Mouse (Mus musculus): ENCODE data around the gene Mrc2.

Mrc2 gene

DNA sequence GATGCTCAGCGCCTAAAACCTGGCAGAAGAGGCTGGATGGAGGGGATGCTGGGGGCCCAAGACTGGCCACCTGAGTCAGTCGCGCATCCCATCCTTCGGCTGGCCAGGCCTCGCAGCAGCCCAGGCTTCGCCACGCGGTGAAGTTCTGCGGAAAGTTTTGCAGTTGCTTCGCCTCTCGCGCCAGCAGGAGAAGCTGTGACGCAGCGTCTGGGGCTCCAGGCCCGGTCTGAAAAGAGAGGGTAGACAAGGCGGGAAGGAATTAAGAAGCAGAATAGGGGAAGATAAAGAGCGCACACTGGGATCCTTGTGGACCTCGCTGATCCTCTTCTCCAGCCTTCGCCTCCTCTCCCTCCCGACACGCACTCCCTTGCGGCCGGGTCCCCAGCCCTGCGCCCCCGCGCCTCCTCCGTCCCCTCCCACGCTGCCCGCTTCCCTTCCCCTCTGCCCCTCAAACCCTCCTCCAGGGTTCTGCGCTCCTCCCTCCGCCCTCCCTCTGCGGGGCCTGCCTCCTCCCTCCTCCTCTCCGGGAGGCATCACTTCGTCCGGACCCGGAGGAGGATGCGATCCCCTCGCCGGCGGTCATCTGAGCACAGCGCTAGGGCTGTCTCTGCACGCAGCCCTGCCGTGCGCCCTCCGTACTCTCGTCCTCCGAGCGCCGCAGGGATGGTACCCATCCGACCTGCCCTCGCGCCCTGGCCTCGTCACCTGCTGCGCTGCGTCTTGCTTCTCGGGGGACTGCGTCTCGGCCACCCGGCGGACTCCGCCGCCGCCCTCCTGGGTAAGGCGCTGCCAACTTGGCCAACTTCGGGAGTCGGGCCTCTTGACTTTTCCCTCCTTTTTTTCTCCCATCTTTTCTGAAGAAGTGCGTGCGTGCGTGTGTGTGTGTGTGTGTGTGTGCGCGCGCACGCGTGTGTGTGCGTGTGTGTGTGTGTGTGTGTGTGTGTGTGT is at the start of gene Mrc2:
Gene Mrc2, plus strand, starts transcription at position 520 of the 948 bp plus-strand sequence.
- DNase-seq = peak; percentile 29 to 30

DNA sequence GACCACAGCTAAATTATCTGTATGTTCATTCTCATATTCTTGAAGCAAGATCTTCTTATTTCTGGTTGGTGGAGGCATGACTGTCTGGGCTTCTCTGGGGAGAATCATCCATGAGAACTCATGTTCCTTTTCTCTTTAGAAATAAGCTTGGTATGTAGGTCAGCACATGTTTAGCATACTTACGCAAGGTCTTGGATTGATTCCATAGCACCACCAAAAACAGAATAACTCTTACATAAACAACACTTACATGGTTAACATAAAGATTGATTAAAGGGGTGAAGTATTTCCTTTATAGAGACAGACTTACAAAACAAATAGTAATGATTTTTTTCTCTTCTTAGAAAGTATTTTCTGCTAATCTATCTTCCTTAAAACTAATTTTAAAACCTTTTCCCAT is 46.1 kb upstream of the Mrc2 start:
- no peak for DNase-seq

DNA sequence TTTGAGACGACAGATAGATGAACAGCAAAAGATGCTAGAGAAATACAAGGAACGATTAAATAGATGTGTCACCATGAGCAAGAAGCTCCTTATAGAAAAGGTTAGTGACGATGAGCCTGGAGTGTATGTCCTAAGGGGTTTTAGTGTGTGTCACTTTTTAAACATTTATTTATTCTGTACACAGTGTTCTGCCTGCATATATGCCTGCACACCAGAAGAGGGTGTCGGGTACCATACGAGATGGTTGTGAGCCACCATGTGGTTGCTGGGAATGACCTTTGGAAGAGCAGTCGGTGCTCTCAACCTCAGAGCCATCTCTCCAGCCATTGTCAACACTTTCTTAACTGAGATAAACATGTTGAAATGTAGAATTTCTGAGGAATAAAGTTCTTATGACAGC is 45.7 kb upstream of the Mrc2 start:
- DNase-seq = no peak

DNA sequence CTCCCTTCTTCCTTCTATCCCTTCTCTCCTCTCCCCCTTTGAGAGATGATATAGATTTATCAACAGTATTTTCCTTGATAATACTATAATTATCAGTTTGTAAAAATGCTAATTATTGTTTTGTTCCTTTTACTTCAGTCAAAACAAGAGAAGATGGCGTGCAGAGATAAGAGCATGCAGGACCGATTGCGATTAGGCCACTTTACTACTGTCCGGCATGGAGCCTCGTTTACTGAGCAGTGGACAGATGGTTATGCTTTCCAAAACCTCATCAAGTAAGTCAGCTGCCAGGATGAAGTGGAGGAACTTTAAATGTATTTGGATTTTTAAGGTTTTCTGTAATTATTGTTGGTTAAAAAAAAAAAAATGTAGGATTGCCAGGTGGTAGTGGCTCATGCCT is 45.1 kb upstream of the Mrc2 start:
- no peak for DNase-seq

DNA sequence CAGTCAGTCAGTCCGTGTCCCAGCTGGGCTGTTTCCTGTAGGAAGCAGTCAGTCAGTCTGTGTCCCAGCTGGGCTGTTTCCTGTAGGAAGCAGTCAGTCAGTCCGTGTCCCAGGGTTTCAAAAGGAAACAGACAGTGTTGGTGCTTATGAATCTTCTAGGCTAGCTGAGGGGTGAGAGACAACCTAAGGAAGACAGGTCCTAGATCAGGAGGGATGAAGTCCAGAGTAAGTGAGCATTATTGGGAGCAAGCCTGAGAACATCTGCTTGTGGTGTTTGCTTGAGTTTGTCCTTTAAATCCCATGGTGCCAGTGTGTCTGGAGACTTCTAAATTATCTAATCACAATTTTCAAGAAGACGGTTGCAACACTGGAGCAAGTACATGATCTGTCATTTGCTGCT is 32.7 kb upstream of the Mrc2 start:
- DNase-seq = no peak

DNA sequence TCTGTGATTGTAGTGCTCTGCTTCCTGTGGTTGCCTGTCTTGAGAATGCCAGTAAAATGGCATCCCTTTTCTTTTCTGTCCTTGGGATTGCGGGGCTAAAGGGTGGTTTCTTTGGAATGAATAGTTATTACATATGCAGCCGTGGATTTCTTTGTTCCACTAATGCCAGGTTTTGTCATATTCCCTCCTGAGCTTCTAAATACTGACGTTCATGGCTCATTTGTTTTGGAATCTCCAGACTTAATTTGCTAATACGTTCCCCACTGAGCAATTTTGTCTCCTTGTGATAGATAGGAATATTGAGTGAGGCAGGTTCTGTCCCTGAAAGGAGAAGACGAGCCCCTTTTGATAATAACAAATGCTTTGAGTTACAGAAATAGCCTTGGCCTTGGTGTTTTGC is 31.3 kb upstream of the Mrc2 start:
- DNase-seq = no peak

DNA sequence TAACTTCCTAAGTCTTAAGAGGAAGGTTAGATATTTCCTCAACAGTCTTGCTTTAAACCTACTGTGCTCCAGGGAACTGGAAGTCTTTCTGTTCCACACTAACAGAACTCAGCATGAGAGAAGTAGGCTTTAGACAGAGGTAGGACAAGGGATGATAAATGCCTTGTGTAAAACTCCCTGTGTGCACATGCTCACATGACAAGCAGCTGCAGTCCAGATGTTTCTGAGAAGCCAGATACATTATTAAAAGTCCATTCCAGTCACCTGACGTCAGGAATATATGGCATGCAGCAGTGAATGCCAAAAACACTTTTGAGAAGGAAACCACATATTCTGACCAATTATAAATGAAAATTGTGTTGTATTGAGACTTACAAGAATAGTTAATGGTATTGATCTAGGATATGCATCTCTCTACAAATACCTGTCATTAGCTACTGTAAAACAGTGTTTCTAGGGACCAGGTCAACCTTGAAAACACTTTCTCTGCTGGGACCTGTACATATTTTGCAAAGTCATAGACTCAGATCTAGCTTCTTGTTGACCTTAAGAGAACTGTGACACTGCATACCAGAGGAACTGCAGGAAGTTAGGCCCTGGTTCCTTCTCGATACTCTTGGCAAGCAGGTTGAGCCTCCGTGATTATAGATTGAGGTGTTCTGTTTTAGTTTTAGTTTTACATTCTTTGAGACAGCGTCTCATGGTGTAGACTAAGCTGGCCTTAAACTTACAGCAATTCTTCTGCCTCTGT is 30.7 kb upstream of the Mrc2 start:
- DNase-seq = no peak

DNA sequence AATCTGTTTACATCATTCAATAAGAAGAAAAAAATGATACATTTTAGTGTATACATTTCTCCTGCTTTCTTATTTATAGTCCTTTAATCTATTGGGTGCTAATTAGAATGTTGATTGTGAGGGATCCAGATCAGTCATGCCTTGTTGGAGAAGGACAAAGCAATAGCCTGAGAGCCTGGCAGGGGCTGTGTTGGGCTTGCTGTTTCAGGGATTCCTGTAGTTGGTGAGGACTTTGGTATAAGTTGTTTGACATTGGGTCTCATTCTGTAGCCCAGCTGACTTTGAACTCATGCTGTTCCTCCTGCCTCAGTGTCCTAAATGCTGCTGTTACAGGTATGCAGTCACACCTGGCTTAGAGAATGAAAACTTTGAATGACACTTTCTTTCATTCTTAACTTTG is 27.9 kb upstream of the Mrc2 start:
- DNase-seq = no peak

DNA sequence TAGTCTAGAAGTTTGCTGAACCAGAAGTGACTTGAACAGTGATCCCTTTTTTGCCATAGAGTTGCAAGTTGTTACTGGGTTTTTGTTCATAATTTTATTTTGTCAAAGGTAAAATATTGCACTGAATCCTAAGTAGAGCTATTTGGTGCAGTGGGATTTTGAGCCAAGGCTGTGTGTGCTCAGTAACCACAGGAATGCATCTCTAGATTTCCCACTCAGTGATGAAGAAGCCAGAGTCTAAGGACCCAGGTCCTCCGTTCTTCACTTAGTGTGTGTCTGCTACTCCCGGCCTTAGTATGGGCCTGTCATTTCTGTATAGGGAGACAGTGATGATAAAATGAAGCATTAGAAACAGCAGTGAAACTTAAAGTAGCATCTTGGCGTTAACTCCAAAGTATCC is 27.5 kb upstream of the Mrc2 start:
- no peak for DNase-seq

DNA sequence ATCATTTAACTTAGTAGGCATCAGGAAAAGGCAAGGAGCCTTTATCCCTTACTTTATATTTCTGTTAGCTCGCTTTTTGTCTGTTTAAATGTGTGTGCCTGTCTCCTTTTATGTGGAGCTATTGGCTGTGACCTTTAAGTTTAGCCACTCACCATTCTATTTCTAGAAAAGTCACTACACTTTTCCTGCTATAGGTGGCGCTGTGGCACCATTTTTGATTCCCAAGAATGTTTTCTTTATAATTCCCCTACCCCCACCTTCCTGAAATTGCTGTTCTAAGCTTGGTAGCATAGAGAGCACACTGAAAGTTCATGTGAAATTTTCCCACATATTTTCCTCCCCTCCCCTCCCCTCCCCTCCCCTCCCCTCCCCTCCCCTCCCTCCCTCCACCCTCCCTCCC is 22.3 kb upstream of the Mrc2 start:
- peak; percentile 22 to 56 for DNase-seq

DNA sequence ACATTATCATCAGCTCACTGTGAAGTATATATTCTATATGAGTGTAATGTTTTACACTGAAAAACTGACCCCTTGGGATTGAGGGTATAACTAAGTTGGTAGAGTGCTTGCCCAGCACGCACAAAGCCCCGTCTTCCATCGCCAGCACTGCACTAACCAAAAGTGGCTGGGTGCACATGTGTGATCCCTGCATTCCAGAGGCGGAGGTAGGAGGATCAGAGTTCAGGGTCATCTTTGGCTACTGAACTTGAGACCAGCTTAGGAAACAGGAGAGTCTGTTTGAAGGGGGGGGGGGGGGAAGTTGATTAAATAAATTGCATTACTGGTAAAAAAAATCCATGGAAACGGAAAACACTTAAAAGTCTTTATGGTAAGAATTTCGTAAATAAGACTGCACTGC is 12.0 kb upstream of the Mrc2 start:
- no peak for DNase-seq

DNA sequence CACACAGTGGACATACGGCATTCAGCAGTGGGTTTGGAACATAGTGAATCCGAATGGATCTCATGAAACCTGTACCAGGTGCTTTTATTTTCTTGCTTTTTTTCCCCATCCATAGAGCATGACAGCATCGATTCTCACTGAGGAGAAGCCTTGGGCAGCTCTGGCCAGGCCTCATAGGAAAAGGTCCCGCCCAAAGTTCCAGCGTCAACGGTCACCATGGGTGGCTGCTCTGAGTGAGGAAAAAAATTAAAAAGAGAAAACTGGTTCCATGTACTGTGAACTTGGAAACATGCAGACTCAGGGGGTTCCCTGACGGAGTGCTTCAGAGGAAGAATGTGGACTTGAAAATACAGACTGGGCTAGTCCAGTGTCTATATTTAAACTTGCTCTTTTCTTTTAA is 11.2 kb upstream of the Mrc2 start:
- no peak for DNase-seq

DNA sequence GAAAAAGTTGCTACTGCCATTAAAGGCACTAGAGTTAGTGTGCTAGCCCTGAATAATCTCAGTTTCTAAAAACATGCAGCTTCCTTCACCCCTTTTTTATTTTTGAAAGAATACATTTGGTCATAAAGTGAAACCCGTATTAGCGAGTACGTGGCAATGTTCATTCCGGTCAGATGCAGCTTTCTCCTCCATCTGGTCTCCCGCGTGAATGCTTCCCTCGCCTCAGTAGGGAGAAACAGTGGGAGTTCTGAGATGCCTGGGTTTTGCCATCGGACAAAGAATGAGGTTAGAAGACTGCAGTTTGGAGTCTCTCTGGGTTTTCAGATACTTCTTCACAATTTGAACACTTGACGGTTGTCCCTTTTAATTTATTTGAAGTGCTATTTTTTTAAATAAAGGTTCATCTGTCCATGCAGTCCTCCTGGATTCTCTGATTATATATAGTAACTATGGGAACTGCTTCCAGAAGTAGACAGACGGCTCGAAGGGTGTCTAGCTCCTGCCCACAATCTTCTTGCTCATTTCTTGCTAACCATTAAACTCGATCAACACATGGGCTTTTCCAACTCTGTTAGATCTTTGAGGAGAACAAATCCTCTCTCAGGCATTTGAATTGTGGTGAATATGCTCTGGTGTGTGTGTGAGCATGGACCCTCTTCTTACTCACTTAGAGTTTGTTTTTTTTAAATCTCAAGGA is 10.5 kb upstream of the Mrc2 start:
- DNase-seq = no peak

DNA sequence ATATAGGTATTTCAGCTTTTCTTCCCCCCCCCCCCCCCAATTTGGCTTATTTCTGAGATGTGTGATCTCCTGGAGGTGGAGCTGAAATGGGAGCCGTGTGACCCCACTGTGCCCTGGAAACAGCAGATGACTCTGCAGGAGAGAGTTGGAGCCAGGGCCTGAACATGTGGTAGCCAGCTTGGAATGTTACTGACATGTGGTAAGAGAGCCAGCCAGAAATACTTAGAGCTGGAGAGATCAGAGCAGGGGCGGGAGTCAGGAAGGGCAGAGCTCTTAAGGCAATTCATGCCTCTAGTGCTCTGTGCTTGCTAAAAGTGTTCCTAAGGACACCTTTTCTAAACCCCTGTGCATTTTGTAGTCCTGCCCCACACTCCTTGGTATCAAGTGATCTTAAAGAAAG is 10.0 kb upstream of the Mrc2 start:
- DNase-seq = peak in 1 of 2 experiments; percentile 22

DNA sequence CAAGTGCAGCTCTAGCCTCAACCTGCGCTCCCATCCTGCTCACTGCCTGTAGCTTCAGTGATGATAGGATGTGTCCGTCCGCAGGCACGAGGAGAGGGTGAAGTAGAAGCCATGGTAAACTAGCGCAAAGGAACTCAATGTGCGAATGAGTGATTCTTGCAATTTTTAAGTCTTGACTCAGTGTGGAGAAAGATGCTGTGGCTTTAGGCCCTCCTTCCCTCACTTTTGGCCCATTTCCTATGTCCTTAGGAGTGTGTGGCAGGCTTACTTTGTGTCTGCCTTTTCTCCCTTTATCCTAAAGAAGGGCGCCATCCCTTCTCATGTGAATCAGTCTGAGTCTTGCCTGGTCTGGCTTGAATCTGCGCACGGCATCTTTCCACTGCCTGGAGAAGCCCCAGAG is 9.4 kb upstream of the Mrc2 start:
- no peak for DNase-seq

DNA sequence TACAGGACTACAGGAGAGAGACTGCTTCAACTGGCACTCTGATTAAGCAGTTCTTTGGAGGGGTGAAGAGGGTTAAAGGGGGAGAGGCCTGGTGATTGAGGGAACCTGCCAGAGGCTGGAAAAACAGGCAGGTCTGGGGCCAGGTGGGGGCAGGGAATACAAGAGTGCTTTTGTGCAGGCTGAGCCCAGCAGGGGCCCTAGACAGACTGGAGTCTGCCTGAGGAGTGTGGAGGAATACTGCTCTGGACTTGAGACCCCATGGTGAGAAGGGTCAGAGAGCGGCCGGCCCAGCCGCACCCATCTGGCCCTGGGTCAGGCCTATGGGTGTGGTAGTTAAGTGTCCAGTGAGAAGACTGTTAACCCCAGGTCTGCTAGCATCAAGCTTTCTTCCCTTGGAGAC is 6.7 kb upstream of the Mrc2 start:
- no peak for DNase-seq

DNA sequence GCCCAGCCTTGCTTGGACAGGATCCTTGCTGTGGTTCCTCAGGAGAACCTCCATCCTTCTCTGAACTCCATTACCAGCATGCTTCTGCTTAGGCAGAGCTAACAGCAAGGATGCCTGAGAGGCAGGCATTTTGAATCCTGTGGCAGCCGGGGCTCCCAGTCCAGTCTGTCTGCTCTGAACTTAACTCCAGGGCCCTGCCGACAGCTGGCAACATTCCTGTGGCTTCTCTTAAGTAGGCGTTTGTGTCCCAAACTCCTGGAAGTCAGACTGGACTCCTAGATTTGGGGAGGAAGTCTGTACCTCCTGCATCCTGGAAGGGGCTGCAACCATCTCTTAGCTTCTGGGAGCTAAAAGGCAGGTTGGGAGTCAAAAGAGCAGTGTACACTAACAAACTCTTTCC is 3.0 kb upstream of the Mrc2 start:
- peak in 1 of 2 experiments; percentile 8 for DNase-seq

DNA sequence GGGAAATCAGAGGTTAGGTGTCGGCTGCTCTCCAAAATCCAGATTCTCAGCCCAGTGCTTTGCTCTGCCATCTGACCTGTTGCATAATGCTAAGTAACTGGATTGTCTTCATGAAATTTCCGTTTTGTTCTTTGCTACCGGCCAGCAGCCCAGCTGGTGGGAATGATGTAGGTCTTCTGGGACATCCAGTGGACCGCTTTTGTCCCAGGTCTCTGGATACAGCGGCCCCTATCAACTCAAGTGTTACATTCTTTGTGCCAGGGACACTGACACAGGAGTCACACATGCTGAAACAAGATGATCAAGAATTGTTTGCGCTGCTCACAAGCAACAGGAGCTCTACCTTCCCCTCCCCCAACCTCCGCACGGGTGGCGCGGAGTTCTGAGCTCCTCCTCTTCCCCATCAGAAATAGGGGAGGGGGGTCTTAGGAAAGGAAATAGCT is 741 bp upstream of the Mrc2 start:
- DNase-seq = no peak

DNA sequence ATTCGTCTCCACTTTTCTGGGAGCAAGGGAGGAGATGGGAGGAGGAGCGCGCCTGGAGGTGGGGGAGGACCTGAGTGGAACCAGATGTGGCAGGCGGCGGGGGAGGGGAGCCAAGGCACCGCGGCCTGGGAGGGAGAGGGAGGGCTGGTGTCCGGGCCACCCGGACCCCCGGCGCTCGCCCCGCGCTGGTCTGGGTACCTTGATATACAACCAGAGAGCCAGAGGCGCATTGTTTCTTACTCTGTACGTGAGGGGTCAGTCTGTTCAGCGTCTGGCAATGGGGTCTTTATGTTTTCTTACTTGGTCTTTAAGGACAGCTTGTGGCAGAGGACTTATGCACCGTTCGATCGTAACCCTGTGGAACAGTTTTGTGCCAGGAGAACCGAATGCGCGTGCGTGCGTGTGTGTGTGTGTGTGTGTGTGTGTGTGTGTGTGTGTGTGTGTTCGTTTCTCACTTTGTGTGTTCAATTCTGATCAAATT is 698 bp downstream of the Mrc2 start:
- DNase-seq = no peak

DNA sequence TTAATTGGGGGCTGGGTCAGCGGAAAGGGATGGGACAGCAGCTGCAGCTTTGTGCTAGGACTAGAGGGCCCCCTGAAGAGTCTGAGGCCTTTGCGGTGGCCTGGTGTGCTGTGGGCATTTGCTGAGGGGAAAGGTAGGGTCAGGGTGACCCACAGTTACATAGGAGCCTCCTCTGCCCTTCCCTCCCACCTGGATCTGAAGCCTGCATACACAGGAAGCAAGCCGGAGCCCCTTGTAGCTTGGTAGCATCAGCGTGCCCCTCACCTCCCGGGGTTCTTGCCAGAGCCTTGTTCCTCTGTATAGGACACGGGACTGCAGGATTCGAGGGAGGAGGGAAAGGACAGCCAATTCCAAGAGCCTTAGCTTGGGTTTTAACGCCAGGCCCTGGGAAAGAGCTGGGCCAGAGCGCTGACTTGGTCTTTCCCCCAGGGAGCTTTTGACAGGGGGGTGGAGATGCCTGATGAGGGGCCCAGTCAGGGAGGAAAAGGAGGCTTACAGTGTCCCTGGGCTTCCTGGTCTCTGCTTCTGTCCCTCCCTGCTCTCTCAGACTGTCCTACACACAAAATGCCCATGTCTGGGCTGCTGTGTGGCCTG is 1.6 kb downstream of the Mrc2 start:
- DNase-seq = no peak

DNA sequence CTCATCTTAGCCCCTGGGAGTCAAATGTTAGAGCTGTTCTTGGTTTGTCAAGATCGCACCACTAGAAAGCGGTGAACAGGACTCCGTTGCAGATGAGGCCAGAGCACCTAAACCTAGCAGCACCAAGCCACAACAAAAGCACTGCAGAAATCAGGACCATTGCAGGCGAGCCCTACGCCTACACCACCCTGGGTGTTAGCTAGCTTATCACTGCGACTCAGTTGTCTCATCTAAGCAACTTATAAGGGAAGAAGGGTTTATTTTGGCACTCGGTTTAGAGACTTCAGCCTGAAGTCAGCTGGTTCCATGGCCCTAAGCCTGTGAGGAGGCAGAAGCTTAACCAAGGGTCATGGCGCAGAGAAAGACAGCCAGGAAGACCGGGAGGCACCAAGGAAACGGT is 3.6 kb downstream of the Mrc2 start:
- no peak for DNase-seq

DNA sequence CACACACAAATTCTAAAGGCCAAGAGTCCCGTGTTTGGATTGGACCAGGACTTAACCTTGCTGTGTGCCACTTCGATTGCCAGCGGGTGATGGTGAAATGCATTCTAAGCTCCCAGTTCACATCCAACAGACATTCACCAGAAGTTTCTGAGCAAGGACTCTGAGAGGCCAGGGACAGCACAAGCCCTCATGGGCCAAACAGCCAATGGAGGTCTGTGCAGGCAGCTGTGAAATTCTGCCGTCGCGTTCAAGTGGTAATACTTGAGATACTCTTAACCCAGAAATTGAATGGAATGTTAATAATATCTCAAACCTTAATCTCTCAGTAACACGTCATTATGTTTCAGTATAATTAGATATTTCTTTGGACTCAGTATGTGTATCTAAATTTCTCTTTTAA is 17.8 kb downstream of the Mrc2 start:
- no peak for DNase-seq

All from kidney, adult 8-10 months (tissue).